ENCODE assay signal across 16 mouse cellular contexts in the genomic region with DNA sequence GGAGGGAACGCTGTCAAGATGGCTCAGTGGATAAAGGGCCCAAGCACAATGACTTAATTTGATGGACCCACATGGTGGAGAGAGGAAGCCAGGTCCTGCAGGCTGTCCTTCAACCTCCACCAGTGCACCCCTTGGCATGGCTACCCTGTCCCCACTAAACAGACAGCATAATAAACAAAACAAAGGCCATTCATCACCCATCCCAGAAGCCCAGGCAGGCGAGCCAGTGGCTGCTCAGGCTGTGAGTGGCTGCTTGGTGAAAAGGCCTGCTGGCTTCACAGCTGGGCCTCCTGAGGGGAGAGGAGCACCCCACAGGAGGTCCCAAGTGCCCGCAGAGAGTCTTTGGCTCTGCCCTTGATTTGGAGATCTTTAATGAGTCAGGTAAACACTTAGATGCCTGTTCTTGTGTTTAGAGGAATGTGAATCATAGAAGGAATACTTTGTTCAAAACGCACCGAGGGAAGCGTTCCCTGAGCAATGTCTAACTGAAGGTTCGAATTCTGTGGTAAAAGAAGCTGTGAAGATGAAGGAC. TPM values are rescaled to one million over a fixed set of nuclear protein-coding genes. Genes with fewer than 3 reads are reported as not detected.
A peak's percentile ranks its signal among the peaks of the same experiment; 100 is the strongest.
DNase-seq lines count a peak whose midpoint lies in the region; ATAC-seq lines count a peak whose summit lies in the region.
"Had no signal": no experiment of that assay in that cellular context is flagged by ENCODE, and none has a peak within 500 bp of the region (broad histone marks: within the 10 kb centered on the region; RNA-seq: fewer than 3 reads in every experiment).

No protein-coding gene starts in this region.

- no peaks in the 10 kb centered on the region for H3K9me3 ChIP-seq in forebrain, embryonic 15.5 days
- no peaks in the 10 kb centered on the region for H3K9me3 ChIP-seq in forebrain, embryonic 13.5 days (replicated peaks)
- H3K9me3 ChIP-seq in liver, embryonic 12.5 days (replicated peaks), result no peaks in the 10 kb centered on the region
- H3K9me3 ChIP-seq in liver, embryonic 13.5 days (replicated peaks), result no peaks in the 10 kb centered on the region
- H3K9me3 ChIP-seq: kidney, embryonic 15.5 days; liver, embryonic 15.5 days had no signal

- ATAC-seq in forebrain, embryonic 15.5 days (replicated peaks), result 0 out of 2 replicates have a peak, but pooled peaks have one; percentile 35
- ATAC-seq in forebrain, embryonic 13.5 days, result no peak
- peak; percentile 37; the same call in 1 of the 2 replicates for ATAC-seq in liver, embryonic 12.5 days
- peak; percentile 47 for ATAC-seq in liver, embryonic 13.5 days (ENCODE audit: low read depth)

- intact Hi-C loops in gastrocnemius, postnatal 36 days (cut with DNase I), result no loop called here

- no peaks in the 10 kb centered on the region for H3K27me3 ChIP-seq in forebrain, embryonic 15.5 days
- no peaks in the 10 kb centered on the region for H3K27me3 ChIP-seq in forebrain, embryonic 13.5 days
- H3K27me3 ChIP-seq in liver, embryonic 12.5 days (replicated peaks), result no peaks in the 10 kb centered on the region
- no peaks in the 10 kb centered on the region for H3K27me3 ChIP-seq in liver, embryonic 13.5 days
- H3K27me3 ChIP-seq: CH12.LX; kidney, embryonic 15.5 days; liver, embryonic 15.5 days had no signal

- H3K4me3 ChIP-seq in forebrain, embryonic 15.5 days, result no peak overlapping the region
- H3K4me3 ChIP-seq in forebrain, embryonic 13.5 days, result no peak overlapping the region
- no peak overlapping the region for H3K4me3 ChIP-seq in liver, embryonic 12.5 days
- no peak overlapping the region for H3K4me3 ChIP-seq in liver, embryonic 13.5 days (replicated peaks)
- H3K4me3 ChIP-seq: kidney, embryonic 15.5 days; liver, embryonic 15.5 days had no signal

- no peaks in the 10 kb centered on the region for H3K36me3 ChIP-seq in forebrain, embryonic 15.5 days
- no peaks in the 10 kb centered on the region for H3K36me3 ChIP-seq in forebrain, embryonic 13.5 days (ENCODE audit: poor library complexity, severe bottlenecking)
- H3K36me3 ChIP-seq in liver, embryonic 12.5 days, result peaks cover 5% of the 10 kb centered on the region; the same call in 1 of the 2 replicates
- H3K36me3 ChIP-seq in liver, embryonic 13.5 days, result no peaks in the 10 kb centered on the region
- H3K36me3 ChIP-seq: kidney, embryonic 15.5 days; liver, embryonic 15.5 days had no signal

- H3K9ac ChIP-seq in forebrain, embryonic 15.5 days (replicated peaks), result no peak overlapping the region
- H3K9ac ChIP-seq in forebrain, embryonic 13.5 days, result no peak overlapping the region; the same call in 1 of the 2 replicates
- H3K9ac ChIP-seq in liver, embryonic 12.5 days, result no peak overlapping the region
- H3K9ac ChIP-seq in liver, embryonic 13.5 days, result no peak overlapping the region
- H3K9ac ChIP-seq: kidney, embryonic 15.5 days; liver, embryonic 15.5 days had no signal

- 20% methylated on average over 7 of the region's 7 CpGs for WGBS in forebrain, embryonic 15.5 days
- WGBS in forebrain, embryonic 13.5 days, result 21% methylated on average over 7 of the region's 7 CpGs
- WGBS in liver, embryonic 12.5 days (ENCODE audit: insufficient replicate concordance), result 57% methylated on average over 7 of the region's 7 CpGs
- WGBS in liver, embryonic 13.5 days (ENCODE audit: insufficient replicate concordance), result 60% methylated on average over 7 of the region's 7 CpGs

- H3K4me1 ChIP-seq in forebrain, embryonic 15.5 days, result peaks cover 11% of the 10 kb centered on the region
- peaks cover 22% of the 10 kb centered on the region for H3K4me1 ChIP-seq in forebrain, embryonic 13.5 days
- H3K4me1 ChIP-seq in liver, embryonic 12.5 days, result peaks cover 47% of the 10 kb centered on the region
- H3K4me1 ChIP-seq in liver, embryonic 13.5 days (replicated peaks), result peaks cover 43% of the 10 kb centered on the region

- no peak overlapping the region for H3K4me2 ChIP-seq in forebrain, embryonic 15.5 days (replicated peaks)
- no peak overlapping the region for H3K4me2 ChIP-seq in forebrain, embryonic 13.5 days
- no peak overlapping the region for H3K4me2 ChIP-seq in liver, embryonic 12.5 days
- H3K4me2 ChIP-seq in liver, embryonic 13.5 days, result no peak overlapping the region
- H3K4me2 ChIP-seq: kidney, embryonic 15.5 days; liver, embryonic 15.5 days had no signal

- DNase-seq in liver, result no peak
- peak; percentile 81 for DNase-seq in Muller cell, postnatal 12 days (ENCODE audit: inconsistent ontology term)
- no peak for DNase-seq in liver, embryonic 13.5 days
- no peak for DNase-seq in ovary, postnatal 36 days (ENCODE audit: low spot score)
- no peak for DNase-seq in gastrocnemius, postnatal 36 days
- DNase-seq: cerebellum, postnatal 14 days; gastrocnemius, postnatal 14 days; layer of hippocampus, postnatal 36 days; left cerebral cortex, postnatal 4 days had no signal

- H3K27ac ChIP-seq in forebrain, embryonic 15.5 days (replicated peaks), result 0 out of 2 replicates have a peak overlapping the region, but pooled peaks have one; percentile 8
- no peak overlapping the region for H3K27ac ChIP-seq in forebrain, embryonic 13.5 days
- H3K27ac ChIP-seq in liver, embryonic 12.5 days, result no peak overlapping the region
- no peak overlapping the region for H3K27ac ChIP-seq in liver, embryonic 13.5 days
- H3K27ac ChIP-seq: kidney, embryonic 15.5 days; liver, embryonic 15.5 days; stomach, postnatal 0 days had no signal

RNA-seq across cellular contexts. Expression of gene Sipa1l1, which starts 27.6 kb away (rescaled TPM):
- polyA plus RNA-seq in forebrain, embryonic 15.5 days (2015; fragmentation: Nextera tagmentation; extraction: Ambion mirVana), result 24.1 and 25.6 TPM in 2 replicates
- polyA plus RNA-seq in forebrain, embryonic 13.5 days (2015; fragmentation: Nextera tagmentation; extraction: Ambion mirVana), result 19.3 and 23.6 TPM in 2 replicates
- 10.6 and 11.2 TPM in 2 replicates for polyA plus RNA-seq in liver, embryonic 12.5 days (2016; fragmentation: Nextera tagmentation; extraction: Ambion mirVana)
- polyA plus RNA-seq in liver, embryonic 13.5 days (2015; fragmentation: Nextera tagmentation; extraction: Ambion mirVana), result 4.3 and 5.5 TPM in 2 replicates
- 1 to 10 TPM; 7.7 to 8.0 TPM for total RNA-seq in gastrocnemius, postnatal 36 days (2021)
